Mouse (Mus musculus): ENCODE results near the gene Ncbp2. TPM values are rescaled to one million over a fixed set of nuclear protein-coding genes. Genes with fewer than 3 reads are reported as not detected.

The Ncbp2 gene
- polyA plus RNA-seq, 1 experiment, result 32.6 TPM

DNA sequence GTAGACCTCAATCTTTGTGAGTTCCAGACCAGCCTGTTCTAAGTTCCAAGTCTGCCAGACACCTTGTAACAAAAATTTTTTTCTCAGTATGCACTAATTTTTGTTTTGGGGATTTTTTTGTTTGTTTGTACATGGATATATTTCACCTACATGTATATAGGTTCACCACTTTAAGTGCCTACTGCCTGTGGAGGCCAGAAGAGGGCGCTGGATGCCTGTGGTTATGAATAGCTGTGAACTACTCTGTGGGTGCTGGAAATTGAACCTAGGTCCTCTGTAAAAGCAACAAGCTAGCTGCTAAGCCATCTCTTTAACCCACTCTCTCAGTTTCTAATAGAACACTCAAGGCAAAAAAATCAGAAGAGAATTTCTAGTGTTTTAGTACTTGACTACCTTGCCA lies 43.7 kb downstream of the Ncbp2 start:
- Histone ChIP-seq H3K27me3 (ENCODE audit: control insufficient read depth, insufficient read depth, low read length) (no peaks in the 10 kb centered on the region), H3K4me3 (ENCODE audit: control insufficient read depth, low read depth, low read length) (no peak overlapping the region), H3K27ac (ENCODE audit: control insufficient read depth, insufficient read depth, low read depth, low read length) (no peak overlapping the region), H3K4me1 (ENCODE audit: control insufficient read depth, insufficient read depth, low read length) (no peaks in the 10 kb centered on the region), H3K36me3 (ENCODE audit: control insufficient read depth, insufficient read depth, low read length) (no peaks in the 10 kb centered on the region)
- TF ChIP-seq POLR2A (IDR thresholded peaks at IDR 0.05; ENCODE audit: control insufficient read depth, low read depth, low read length) (no peak), CTCF (IDR thresholded peaks at IDR 0.05; ENCODE audit: control insufficient read depth, insufficient read depth, insufficient replicate concordance, low read depth, low read length) (no peak)

DNA sequence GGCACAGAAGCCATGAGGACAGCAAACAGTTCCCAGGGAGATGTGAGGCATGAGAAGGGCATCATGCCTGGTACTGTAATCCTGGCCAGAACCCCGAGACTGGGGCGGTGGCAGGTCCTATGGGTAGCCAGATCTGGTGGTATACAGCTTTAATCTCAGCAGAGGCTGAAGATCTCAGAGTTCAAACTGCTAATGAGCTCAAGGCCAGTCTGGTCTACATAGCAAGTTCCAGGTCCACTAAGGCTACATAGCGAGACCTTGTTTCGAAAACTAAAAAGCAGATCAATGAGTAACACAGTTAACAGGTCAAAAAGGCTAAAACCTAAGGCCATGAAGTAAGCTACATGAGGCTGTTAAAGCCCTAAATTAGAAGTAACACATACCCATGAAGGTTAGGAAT lies 44.9 kb downstream of the Ncbp2 start:
- H3K36me3 ChIP-seq (ENCODE audit: control insufficient read depth, insufficient read depth, low read length), result no peaks in the 10 kb centered on the region
- no peaks in the 10 kb centered on the region for H3K27me3 ChIP-seq (ENCODE audit: control insufficient read depth, insufficient read depth, low read length)
- no peak for TF ChIP-seq POLR2A (IDR thresholded peaks at IDR 0.05; ENCODE audit: control insufficient read depth, low read depth, low read length)
- TF ChIP-seq CTCF (IDR thresholded peaks at IDR 0.05; ENCODE audit: control insufficient read depth, insufficient read depth, insufficient replicate concordance, low read depth, low read length), result no peak
- no peaks in the 10 kb centered on the region for H3K4me1 ChIP-seq (ENCODE audit: control insufficient read depth, insufficient read depth, low read length)
- H3K27ac ChIP-seq (ENCODE audit: control insufficient read depth, insufficient read depth, low read depth, low read length), result no peak overlapping the region
- no peak overlapping the region for H3K4me3 ChIP-seq (ENCODE audit: control insufficient read depth, low read depth, low read length)

DNA sequence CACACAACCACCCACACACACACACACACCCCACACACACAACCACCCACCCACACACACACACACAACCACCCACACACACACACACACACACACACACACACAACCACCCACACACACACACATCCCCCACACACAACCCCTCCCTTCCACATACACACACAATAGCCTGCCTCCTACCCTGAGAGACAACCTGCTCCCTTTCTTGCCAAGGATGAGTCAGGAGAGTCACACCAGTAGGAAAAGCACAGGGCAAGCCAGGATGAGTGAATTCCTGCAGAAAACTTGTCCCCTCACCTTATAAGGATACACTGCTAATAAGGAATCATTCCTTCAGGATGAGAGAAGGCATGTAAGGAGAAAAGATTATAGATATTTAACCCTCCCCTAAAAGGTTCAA lies 45.6 kb downstream of the Ncbp2 start:
- Histone ChIP-seq H3K27me3 (ENCODE audit: control insufficient read depth, insufficient read depth, low read length) (no peaks in the 10 kb centered on the region), H3K4me3 (ENCODE audit: control insufficient read depth, low read depth, low read length) (no peak overlapping the region), H3K36me3 (ENCODE audit: control insufficient read depth, insufficient read depth, low read length) (no peaks in the 10 kb centered on the region), H3K27ac (ENCODE audit: control insufficient read depth, insufficient read depth, low read depth, low read length) (no peak overlapping the region), H3K4me1 (ENCODE audit: control insufficient read depth, insufficient read depth, low read length) (no peaks in the 10 kb centered on the region)
- TF ChIP-seq POLR2A (IDR thresholded peaks at IDR 0.05; ENCODE audit: control insufficient read depth, low read depth, low read length) (no peak), CTCF (IDR thresholded peaks at IDR 0.05; ENCODE audit: control insufficient read depth, insufficient read depth, insufficient replicate concordance, low read depth, low read length) (no peak)

DNA sequence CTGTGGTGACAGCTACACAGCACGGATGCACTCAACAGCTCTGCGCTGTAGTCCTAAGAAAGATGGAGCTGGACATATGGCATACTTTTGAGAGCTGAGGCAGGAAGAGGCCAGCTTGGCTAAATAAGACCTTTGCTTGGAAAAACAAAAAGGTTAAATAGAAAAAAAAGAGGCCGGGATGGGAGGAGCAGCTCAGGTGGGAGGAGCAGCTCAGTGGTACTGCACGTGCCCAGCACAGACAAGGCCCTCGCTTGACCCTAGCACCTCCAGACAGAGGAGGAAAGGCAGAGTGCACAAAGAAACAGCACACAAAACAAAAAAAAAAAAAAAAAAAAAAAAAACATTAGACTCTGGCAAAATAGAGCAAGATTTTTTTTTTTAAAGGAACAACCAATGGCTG lies 48.1 kb downstream of the Ncbp2 start:
- H3K36me3 ChIP-seq (ENCODE audit: control insufficient read depth, insufficient read depth, low read length), result no peaks in the 10 kb centered on the region
- no peak overlapping the region for H3K4me3 ChIP-seq (ENCODE audit: control insufficient read depth, low read depth, low read length)
- H3K27ac ChIP-seq (ENCODE audit: control insufficient read depth, insufficient read depth, low read depth, low read length), result no peak overlapping the region
- H3K4me1 ChIP-seq (ENCODE audit: control insufficient read depth, insufficient read depth, low read length), result peaks cover under 1% of the 10 kb centered on the region
- H3K27me3 ChIP-seq (ENCODE audit: control insufficient read depth, insufficient read depth, low read length), result no peaks in the 10 kb centered on the region
- no peak for TF ChIP-seq POLR2A (IDR thresholded peaks at IDR 0.05; ENCODE audit: control insufficient read depth, low read depth, low read length)
- no peak for TF ChIP-seq CTCF (IDR thresholded peaks at IDR 0.05; ENCODE audit: control insufficient read depth, insufficient read depth, insufficient replicate concordance, low read depth, low read length)

DNA sequence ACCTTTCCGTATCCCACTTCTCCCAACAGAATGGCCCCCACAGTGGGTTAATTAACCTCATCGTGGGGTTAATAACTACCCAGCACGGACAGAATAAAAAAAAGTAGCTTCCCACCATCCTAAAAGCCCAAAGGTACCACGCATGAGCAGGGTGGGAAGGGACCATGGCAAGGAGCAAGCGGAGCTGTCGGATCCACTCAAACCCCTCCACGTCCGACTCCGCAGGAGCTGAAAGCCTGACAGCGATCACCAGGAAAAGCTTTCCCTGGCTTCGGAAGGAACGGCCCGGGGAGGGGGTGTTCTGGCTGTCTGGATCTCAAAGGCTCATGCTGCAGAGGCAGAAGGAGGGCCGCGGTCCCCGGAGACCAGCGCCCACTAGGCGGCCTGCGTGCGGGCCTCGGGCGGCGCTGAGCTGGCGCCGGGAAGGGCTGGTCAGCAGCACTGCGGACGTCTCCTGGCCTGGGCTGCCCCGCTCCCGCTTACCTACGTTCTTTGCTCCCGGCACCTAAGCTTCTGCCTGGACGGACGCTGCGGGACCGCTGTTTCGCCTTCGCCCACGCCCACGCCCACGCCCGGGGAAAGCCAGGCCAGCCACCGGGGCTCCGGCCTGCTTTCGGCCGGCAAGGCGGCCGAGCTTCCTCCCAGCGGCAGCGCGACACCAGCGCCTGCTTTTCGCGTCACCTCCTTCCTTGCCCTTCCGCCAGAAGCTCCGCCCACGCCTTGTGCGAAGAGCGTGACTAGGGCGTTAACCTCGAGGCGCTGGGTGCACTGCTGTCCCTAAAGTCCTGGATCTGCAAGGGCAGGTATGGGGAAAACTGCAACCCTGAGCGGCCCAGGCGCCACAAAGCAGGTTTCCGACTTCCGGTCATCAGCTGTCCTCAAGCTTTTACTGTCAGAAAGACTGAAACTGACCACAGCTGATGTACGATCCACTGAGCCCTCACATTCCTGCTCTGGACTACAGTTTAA lies 54.5 kb downstream of the Ncbp2 start, which contains the start of gene Senp5:
Gene Senp5, minus strand, starts transcription at position 779 of the 969 bp plus-strand sequence.
- H3K27ac ChIP-seq (ENCODE audit: control insufficient read depth, insufficient read depth, low read depth, low read length), result peak within 1 kb of the TSS; percentile 84
- H3K27me3 ChIP-seq (ENCODE audit: control insufficient read depth, insufficient read depth, low read length), result no peaks in the 10 kb centered on the region
- TF ChIP-seq CTCF (IDR thresholded peaks at IDR 0.05; ENCODE audit: control insufficient read depth, insufficient read depth, insufficient replicate concordance, low read depth, low read length) (no peak), POLR2A (IDR thresholded peaks at IDR 0.05; ENCODE audit: control insufficient read depth, low read depth, low read length) (peak; percentile 94)
- peaks cover 7% of the 10 kb centered on the region for H3K4me1 ChIP-seq (ENCODE audit: control insufficient read depth, insufficient read depth, low read length)
- peak within 1 kb of the TSS; percentile 91 for H3K4me3 ChIP-seq (ENCODE audit: control insufficient read depth, low read depth, low read length)
- H3K36me3 ChIP-seq (ENCODE audit: control insufficient read depth, insufficient read depth, low read length), result no peaks in the 10 kb centered on the region

DNA sequence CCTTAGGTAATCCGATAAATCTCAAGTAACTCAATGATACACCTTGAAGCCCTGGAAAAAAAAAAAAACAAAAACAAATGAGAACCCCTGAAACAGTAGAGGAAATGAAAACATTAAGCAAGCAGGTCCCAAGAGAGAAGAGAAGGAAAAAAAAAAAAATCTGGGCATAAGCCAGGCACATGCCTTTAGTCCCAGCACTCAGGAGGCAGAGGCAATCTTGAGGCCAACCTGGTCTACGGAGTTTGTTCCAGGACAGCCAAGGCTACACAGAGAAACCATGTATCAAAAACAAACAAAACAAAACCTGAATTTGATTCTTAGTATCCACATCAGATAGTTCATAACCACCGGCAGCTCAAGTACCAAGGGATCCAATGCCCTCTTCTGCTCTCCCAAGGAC lies 56.4 kb downstream of the Ncbp2 start:
- H3K4me3 ChIP-seq (ENCODE audit: control insufficient read depth, low read depth, low read length), result peak overlapping the region; percentile 37
- no peaks in the 10 kb centered on the region for H3K27me3 ChIP-seq (ENCODE audit: control insufficient read depth, insufficient read depth, low read length)
- H3K4me1 ChIP-seq (ENCODE audit: control insufficient read depth, insufficient read depth, low read length), result peaks cover 9% of the 10 kb centered on the region
- TF ChIP-seq POLR2A (IDR thresholded peaks at IDR 0.05; ENCODE audit: control insufficient read depth, low read depth, low read length) (no peak), CTCF (IDR thresholded peaks at IDR 0.05; ENCODE audit: control insufficient read depth, insufficient read depth, insufficient replicate concordance, low read depth, low read length) (no peak)
- H3K36me3 ChIP-seq (ENCODE audit: control insufficient read depth, insufficient read depth, low read length), result no peaks in the 10 kb centered on the region
- H3K27ac ChIP-seq (ENCODE audit: control insufficient read depth, insufficient read depth, low read depth, low read length), result no peak overlapping the region

DNA sequence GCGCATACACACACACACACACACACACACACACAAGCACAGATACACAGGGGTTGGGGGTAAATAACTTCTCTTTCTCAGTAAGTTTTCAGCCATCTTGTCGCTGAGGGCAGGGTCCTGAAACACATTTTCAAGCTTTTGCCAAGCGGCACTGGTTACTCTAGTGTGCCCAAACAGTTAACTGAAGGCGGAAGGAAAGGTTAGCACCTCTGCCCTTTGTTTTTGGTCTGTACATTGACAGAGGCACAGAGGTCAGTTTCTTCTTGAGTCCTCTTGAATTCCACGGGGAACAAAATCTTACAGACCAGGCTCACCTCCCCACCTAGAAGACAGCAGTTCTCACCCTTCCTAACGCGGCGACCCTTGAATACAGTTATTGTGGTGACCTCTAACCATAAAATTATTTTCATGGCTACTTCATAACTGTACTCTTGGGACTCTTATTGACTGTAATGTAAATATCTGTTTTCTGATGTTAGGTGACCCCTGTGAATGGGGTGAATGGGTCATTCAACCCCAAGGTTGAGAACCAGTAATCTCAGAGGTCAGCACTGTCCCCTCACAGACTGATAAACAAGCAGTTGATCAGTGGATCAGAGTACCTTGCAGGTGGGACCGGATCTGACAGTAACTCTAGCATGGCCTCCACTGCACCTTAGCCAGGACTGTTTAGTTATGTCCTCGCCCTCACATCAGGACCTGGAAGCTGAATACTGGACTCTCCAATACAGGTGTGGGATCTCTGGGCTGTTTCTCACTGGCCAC lies 60.4 kb downstream of the Ncbp2 start:
- Histone ChIP-seq H3K4me1 (ENCODE audit: control insufficient read depth, insufficient read depth, low read length) (peaks cover 2% of the 10 kb centered on the region; the same call in 1 of the 2 replicates), H3K4me3 (ENCODE audit: control insufficient read depth, low read depth, low read length) (no peak overlapping the region), H3K27ac (ENCODE audit: control insufficient read depth, insufficient read depth, low read depth, low read length) (peak overlapping the region; percentile 15), H3K36me3 (ENCODE audit: control insufficient read depth, insufficient read depth, low read length) (no peaks in the 10 kb centered on the region), H3K27me3 (ENCODE audit: control insufficient read depth, insufficient read depth, low read length) (no peaks in the 10 kb centered on the region)
- no peak for TF ChIP-seq POLR2A (IDR thresholded peaks at IDR 0.05; ENCODE audit: control insufficient read depth, low read depth, low read length)
- no peak for TF ChIP-seq CTCF (IDR thresholded peaks at IDR 0.05; ENCODE audit: control insufficient read depth, insufficient read depth, insufficient replicate concordance, low read depth, low read length)

Data from testis, adult 2 months (tissue).